Mouse (Mus musculus) mouse trophoblast stem cell (cell line): Measurements from ENCODE around the gene Gpank1.

Experiments
- in situ Hi-C, 2 experiments: fragments of 300-500 bp; cut with MseI, MboI; formaldehyde crosslinking; loops; 2 replicates in 1 of 2; 3 replicates in 1 of 2; pipeline ENCODE4 v1.15.1; 2025

Gpank1 gene

GRCm38 (mm10) chr17:35121143-35121799 lies at the start of gene Gpank1:
Gene Gpank1 (plus strand): TSS chr17:35121455.
- in situ Hi-C loops, result loop anchor here in 1 of 2 experiments (25.0 kb wide), 1 partner anchor 109 kb away; the partner anchor contains the start of genes Vars and Vwa7

DNA sequence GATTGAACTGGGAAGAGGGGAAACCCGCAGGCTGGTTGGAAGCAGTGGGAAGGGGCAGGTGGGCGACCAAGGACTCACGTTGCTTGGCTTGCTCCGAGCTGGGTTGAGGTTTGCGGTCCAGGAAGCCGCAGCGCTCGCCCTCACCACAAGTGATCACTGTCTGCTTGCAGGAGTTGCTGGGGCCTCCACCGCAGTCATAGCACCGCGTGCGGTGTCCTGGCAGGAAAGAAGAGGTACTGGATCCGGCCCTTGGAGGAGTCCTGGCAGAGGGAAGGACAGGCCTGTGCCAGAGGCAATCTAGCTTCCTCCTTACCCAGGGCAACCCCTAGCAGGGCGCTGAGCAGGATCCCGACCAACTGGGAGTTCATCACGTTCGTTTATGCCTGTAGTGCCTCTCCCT lies 47.2 kb upstream of the Gpank1 start:
- in situ Hi-C loops, result no loop called here

DNA sequence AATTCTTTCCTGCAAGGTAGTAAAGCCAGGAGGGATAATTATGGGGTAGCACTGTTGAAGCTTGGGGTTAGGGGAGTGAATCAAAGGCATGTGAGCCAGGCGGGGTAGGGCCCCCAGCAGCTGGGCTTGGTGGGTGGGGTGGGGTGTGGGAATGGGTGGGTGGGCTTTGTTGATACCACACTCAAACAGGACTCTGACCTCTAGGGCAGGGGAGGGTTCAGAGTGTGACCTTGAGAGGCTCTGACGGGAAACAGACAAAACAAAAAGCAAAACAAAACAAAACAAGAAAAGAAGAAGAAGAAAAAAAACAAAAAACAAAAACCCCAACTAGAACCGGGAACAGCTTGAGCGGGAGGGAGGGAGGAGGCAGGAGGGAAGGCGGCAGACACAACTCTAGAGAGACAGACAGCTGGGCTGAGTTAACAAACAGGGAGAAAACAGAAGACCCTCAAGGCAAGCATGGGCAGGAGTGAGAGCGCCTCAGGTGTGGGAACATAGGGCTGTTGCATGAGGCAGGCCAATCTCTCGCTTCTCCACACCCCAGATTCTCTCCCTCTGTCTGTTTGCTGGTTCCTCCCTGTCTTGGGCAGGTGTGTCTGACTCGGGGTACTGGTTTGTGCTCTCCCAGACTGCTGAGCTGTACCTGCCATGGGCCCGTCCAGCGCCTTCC lies 44.6 kb upstream of the Gpank1 start, which contains the start of gene Ly6g6e:
Gene Ly6g6e, plus strand, starts transcription at position 396 of the 670 bp plus-strand sequence.
- in situ Hi-C loops, result no loop called here

GRCm38 (mm10) chr17:35077285-35077684 lies 44.0 kb upstream of the Gpank1 start:
- in situ Hi-C loops, result no loop called here

DNA sequence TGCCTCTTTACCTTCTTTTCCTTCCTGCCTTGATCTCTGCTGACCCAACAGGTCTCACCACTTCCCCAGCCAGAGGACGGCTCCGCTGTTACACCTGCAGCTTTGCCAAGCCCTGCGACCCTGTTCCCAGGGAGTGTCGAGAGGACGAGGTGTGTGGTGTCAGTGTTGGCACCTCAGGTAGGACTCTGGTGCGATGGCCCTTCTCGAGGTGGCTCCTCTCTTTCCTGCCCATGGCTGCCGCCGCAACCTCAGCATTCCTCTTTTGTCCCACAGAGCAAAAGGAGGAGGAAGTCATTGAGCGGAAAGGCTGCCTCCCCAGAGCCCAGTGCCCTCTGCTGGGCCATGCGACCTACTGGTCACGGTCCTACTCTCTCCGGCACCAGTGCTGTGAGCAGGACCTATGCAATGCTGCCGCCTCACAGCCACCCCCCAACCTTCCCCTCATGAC lies 43.4 kb upstream of the Gpank1 start, which contains the start of gene Ly6g6d:
Gene Ly6g6d, minus strand, starts transcription at position 280 of the 448 bp plus-strand sequence.
- in situ Hi-C loops, result no loop called here

GRCm38 (mm10) chr17:35079778-35080177 lies 41.5 kb upstream of the Gpank1 start:
- in situ Hi-C loops, result no loop called here

- in situ Hi-C loops, result no loop called here
Observed at GRCm38 (mm10) chr17:35080248-35080647, 41.0 kb upstream of the Gpank1 start.

GRCm38 (mm10) chr17:35080710-35081109 lies 40.5 kb upstream of the Gpank1 start:
- in situ Hi-C loops, result no loop called here

DNA sequence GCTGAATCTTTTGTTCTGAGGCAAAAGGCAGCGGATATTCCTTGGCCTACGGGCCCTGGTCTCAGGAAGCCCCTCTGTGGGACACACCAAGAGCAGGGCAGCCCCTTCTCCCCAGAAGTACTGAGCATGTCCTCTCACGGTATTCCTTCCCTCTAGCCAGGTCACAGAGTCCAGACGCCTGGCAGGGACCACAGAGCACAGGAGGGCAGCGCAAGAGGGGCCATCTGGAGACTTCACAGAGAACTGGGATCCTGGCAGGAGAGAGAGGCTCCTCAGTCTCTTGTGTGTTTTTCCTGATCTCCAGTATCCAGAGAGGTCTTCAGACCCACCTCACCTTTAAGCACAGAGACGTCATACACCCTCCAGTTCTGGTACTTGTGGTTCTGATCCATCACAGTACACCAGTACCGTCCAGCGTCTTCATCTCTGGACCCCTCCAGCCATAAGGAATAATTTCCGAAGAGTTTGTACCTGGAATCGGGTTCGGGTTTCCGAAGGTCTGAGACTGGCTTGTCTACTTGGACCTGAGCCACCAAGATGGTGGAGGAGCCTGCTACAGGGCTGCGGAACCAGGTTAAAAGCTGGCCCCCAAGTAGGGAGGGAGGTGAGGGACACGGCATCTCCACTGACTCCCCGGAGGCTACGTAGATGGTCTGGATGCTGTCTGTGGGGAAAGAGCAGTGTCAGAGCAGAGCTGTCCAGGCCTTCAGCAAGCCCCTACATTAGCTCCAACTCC lies 38.2 kb upstream of the Gpank1 start:
- in situ Hi-C loops, result no loop called here

DNA sequence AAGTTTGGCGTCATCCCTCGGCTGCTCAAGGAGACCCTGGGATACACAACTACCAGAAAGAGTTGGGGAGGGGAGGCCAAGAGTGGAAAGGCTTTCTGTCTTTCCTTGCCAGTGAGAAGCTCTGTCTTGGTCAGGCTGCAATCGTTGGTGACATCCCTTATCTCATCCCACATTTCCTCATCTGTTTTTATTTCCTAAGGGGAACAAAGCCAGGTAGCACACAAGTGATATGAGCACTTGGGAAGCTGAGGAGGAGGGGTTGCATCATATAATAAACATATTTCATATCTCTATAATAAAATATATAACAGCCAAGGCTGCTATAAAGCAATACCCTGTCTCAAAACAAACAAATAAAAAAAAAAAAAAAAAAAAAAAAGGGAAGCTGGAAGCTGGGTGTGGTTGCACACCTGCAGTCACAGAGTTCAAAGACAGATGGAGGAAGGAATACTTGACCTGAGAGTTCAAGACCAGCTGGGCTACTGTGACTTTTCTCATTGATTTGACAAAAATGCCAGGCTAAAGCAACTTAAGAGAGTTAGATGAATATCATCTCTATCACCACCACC lies 37.2 kb upstream of the Gpank1 start:
- in situ Hi-C loops, result no loop called here

DNA sequence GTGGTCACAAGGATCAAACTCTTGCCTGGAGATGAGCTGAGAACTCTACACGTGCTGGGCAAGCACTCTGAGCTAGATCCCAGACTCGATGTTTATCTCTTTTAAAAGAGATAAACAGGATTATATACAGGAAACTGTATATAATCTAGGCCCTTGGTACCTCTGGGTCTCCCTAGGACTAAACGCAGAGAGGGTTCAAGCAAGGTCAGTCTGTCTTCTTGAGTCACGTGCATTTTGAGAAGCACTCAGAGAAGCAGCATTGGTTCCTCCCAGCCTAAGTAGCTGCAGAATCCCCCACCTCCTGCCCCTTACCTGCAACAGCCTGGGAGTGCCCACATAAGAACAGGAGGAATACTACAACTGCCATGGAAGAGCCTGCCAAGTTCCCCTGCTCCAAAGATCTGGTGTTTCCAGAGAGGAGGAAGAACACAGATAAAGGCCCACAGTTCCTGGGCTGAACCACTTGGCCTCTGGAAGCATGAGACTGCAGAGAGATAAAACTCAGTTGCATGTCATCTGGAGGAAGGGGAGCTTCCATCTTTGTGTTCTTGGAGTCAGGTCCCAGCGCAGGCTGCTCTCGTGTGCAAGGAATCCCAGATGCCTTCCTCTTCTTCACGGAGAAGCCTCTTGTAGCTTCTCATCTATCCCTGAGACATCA lies 35.9 kb upstream of the Gpank1 start, which contains the start of gene Ly6g6f:
Gene Ly6g6f, minus strand, starts transcription at position 403 of the 658 bp plus-strand sequence.
- in situ Hi-C loops, result no loop called here

DNA sequence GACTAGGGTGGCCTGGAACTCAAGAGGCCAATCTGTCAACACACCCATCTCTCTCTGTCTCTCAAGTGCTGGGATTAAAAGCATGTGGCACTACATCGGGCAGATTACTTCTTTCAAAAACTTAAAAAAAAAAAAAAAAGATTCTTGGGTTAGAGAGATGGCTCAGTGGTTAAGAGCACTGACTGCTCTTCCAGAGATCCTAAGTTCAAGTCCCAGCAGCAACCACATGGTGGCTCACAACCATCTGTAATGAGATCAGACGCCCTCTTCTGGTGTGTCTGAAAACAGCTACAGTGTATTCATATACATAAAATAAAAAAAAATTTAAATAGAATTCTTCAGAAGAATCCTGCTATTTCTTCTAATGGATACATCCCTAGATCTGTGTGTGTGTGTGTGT lies 33.1 kb upstream of the Gpank1 start:
- in situ Hi-C loops, result no loop called here

GRCm38 (mm10) chr17:35088825-35089644 lies 32.2 kb upstream of the Gpank1 start, which contains the start of gene Abhd16a:
Gene Abhd16a (plus strand): TSS chr17:35089263.
- in situ Hi-C loops, result no loop called here

DNA sequence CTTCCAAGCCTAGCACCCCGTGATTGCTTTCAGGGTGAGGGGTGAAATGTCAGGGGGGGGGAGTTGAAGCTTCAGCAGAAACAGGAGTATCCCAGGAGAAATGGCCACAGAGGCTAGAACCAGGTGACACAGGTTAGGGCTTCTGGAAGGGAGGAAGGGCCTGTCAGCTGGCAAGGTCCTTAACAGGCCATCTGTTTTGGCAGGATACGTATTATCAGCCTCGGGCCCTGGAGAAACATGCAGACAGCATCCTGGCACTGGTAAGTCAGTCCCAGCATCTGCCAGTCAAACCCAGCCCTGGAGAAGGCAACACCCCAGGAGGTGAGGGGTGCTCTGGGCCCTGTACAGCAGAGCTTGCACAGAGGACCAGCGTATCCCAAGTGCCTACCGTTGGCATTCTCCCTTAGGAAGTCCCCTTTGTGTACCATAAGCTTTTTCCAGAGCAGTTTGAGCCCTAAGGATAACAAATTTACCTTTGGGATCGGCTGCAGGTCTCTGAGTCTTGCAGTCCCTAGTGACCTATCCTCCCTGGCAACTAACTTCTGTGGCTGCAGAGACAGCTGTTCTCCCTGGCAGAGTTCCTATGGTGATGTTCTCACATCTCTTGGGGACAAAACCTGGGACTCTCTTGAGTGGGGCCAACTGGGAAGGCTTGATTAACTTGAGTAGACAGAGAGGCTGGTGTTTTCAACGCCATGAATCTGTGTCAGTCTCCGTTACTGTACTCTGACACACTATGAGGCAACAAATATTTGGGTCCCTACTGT lies 30.9 kb upstream of the Gpank1 start:
- in situ Hi-C loops, result no loop called here

- in situ Hi-C loops, result no loop called here
Observed at GRCm38 (mm10) chr17:35092403-35093198, 28.7 kb upstream of the Gpank1 start.

- in situ Hi-C loops, result no loop called here
Observed at GRCm38 (mm10) chr17:35094475-35095365, 26.5 kb upstream of the Gpank1 start.

DNA sequence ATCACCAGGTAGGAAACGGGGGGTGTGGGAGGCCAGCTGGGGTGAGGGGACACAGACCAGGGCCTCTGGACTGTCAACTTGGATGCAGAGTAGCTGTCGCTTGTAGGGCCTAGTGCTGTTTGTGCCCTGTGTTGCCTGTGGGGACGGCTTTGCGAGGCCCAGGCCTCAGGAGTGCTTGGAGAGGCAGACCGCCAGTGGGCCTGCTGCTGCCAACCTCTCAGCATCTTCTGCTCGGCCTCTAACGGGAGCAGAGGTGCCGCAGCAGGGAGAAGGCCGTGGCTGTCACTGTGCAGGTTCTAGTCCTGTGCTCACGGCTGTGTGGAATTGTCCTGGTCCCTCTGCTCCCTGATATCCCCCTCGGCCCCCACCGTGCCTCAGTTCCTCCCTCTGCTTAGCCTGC lies 24.7 kb upstream of the Gpank1 start:
- in situ Hi-C loops, result no loop called here

GRCm38 (mm10) chr17:35097164-35097655 lies 24.0 kb upstream of the Gpank1 start:
- in situ Hi-C loops, result no loop called here
